Comparison of ENCODE assay signal across 14 mouse cellular contexts in the genomic region with DNA sequence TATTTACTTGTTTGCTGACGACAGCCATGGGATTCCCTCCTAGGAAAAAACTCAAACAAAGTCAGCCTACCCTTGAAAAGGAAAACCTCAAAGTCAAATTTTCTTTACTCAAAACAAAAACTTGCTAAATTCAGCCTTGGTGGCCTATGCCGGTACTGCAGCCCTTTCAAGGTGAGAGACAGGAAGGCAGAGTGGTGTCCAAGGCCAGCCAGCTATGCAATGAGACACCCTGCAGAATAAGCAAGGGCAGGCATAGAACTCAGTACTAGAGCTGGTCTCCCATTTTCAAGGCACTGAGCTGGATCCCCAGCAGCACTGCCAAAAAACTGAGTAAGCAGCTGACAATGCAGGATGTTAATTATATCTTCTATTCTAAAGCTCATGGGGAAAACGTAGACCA. TPM values are rescaled to one million over a fixed set of nuclear protein-coding genes. Genes with fewer than 3 reads are reported as not detected.
A peak's percentile ranks its signal among the peaks of the same experiment; 100 is the strongest.
DNase-seq lines count a peak whose midpoint lies in the region; ATAC-seq and TF ChIP-seq lines count a peak whose summit lies in the region.
"Had no signal": no experiment of that assay in that cellular context is flagged by ENCODE, and none has a peak within 500 bp of the region (broad histone marks: within the 10 kb centered on the region; RNA-seq: fewer than 3 reads in every experiment).

No protein-coding gene starts in this region.

- no peaks in the 10 kb centered on the region for H3K27me3 ChIP-seq in kidney, adult 2 months (replicated peaks; ENCODE audit: control insufficient read depth, insufficient read depth, low read length)
- no peaks in the 10 kb centered on the region for H3K27me3 ChIP-seq in kidney, embryonic 15.5 days
- H3K27me3 ChIP-seq in splenic B cell, adult 2 months (ENCODE audit: control insufficient read depth, insufficient read depth, low read length, poor library complexity, severe bottlenecking), result no peaks in the 10 kb centered on the region
- no peaks in the 10 kb centered on the region for H3K27me3 ChIP-seq in kidney, embryonic 14.5 days (ENCODE audit: control insufficient read depth, insufficient read depth, low read length)
- H3K27me3 ChIP-seq: stomach, embryonic 15.5 days had no signal

- H3K36me3 ChIP-seq in kidney, adult 2 months (ENCODE audit: control insufficient read depth, insufficient read depth, low read length), result no peaks in the 10 kb centered on the region; the same call in none of the 2 replicates
- H3K36me3 ChIP-seq in kidney, embryonic 15.5 days, result peaks cover 84% of the 10 kb centered on the region
- peaks cover 17% of the 10 kb centered on the region; the same call in 1 of the 2 replicates for H3K36me3 ChIP-seq in splenic B cell, adult 2 months (ENCODE audit: control insufficient read depth, insufficient read depth, low read length, poor library complexity, severe bottlenecking)
- peaks cover 82% of the 10 kb centered on the region for H3K36me3 ChIP-seq in kidney, embryonic 14.5 days (ENCODE audit: control insufficient read depth, insufficient read depth, low read length)

- WGBS in kidney, adult 2 months, result 69% methylated on average over 3 of the region's 3 CpGs
- WGBS in kidney, embryonic 15.5 days, result 84% methylated on average over 3 of the region's 3 CpGs
- 84% methylated on average over 3 of the region's 3 CpGs for WGBS in kidney, embryonic 14.5 days

- ATAC-seq in kidney, embryonic 15.5 days (replicated peaks; ENCODE audit: low FRiP score), result no peak
- ATAC-seq in kidney, embryonic 14.5 days (ENCODE audit: low FRiP score, low TSS enrichment), result no peak

- peak; percentile 17 for DNase-seq in kidney, adult 2 months
- DNase-seq in ovary, postnatal 36 days (ENCODE audit: low spot score), result peak; percentile 41
- no peak for DNase-seq in ovary, postnatal 10 days (ENCODE audit: low spot score)
- DNase-seq in adrenal gland, adult (ENCODE audit: inconsistent age in 2 of 2, low spot score in 1 of 2), result peak; percentile 56 to 91
- peak; percentile 9 for DNase-seq in splenic B cell, adult 2 months (ENCODE audit: low read depth, low spot score)
- no peak for DNase-seq in cerebellum, postnatal 4 days (ENCODE audit: low spot score in 2 of 2)
- DNase-seq: cerebellum, postnatal 25 days; gastrocnemius, postnatal 14 days; heart, postnatal 14 days; kidney, adult 9 months had no signal

- H3K9ac ChIP-seq in kidney, embryonic 15.5 days, result no peak overlapping the region
- no peak overlapping the region for H3K9ac ChIP-seq in kidney, embryonic 14.5 days (ENCODE audit: low read depth, low read length)
- H3K9ac ChIP-seq: stomach, embryonic 15.5 days had no signal

- no peaks in the 10 kb centered on the region for H3K4me1 ChIP-seq in kidney, adult 2 months (ENCODE audit: control insufficient read depth, insufficient read depth, low read length)
- H3K4me1 ChIP-seq in kidney, embryonic 15.5 days, result no peaks in the 10 kb centered on the region
- no peaks in the 10 kb centered on the region for H3K4me1 ChIP-seq in kidney, embryonic 14.5 days (ENCODE audit: control insufficient read depth, insufficient read depth, low read length)
- H3K4me1 ChIP-seq: stomach, embryonic 15.5 days had no signal

- no peaks in the 10 kb centered on the region for H3K9me3 ChIP-seq in kidney, embryonic 15.5 days (replicated peaks)
- no peaks in the 10 kb centered on the region for H3K9me3 ChIP-seq in kidney, embryonic 14.5 days (ENCODE audit: control insufficient read depth, low read length)
- H3K9me3 ChIP-seq: stomach, embryonic 15.5 days had no signal

- no peak for TF ChIP-seq POLR2A in kidney, adult 2 months (IDR thresholded peaks at IDR 0.05; ENCODE audit: low read depth, low read length)

- no peak overlapping the region for H3K27ac ChIP-seq in kidney, adult 2 months (ENCODE audit: insufficient read depth, low read depth, low read length)
- H3K27ac ChIP-seq in kidney, embryonic 15.5 days, result no peak overlapping the region
- no peak overlapping the region for H3K27ac ChIP-seq in kidney, embryonic 14.5 days (ENCODE audit: low read depth, low read length)
- H3K27ac ChIP-seq: stomach, embryonic 15.5 days had no signal

- TF ChIP-seq CTCF in kidney, adult 2 months (conservative IDR thresholded peaks at IDR 0.05; ENCODE audit: insufficient read depth, insufficient read length, low read depth, low read length), result no peak

- H3K4me2 ChIP-seq in kidney, embryonic 15.5 days, result no peak overlapping the region
- no peak overlapping the region for H3K4me2 ChIP-seq in kidney, embryonic 14.5 days (replicated peaks; ENCODE audit: low read depth, low read length)
- H3K4me2 ChIP-seq: stomach, embryonic 15.5 days had no signal

- no peak overlapping the region for H3K4me3 ChIP-seq in kidney, adult 2 months (ENCODE audit: insufficient read depth, low read depth, low read length)
- no peak overlapping the region for H3K4me3 ChIP-seq in kidney, embryonic 15.5 days (replicated peaks)
- no peak overlapping the region for H3K4me3 ChIP-seq in kidney, embryonic 14.5 days (ENCODE audit: low read length)
- H3K4me3 ChIP-seq: stomach, embryonic 15.5 days had no signal

RNA-seq across cellular contexts. Expression of a gene that starts 33.9 kb away (rescaled TPM):
- 21.0 and 21.1 TPM in 2 replicates for polyA plus RNA-seq in kidney, adult 2 months (2012; rRNA removed)
- 39.9 and 43.7 TPM in 2 replicates for polyA plus RNA-seq in kidney, embryonic 15.5 days (2015; fragmentation: Nextera tagmentation; extraction: Ambion mirVana)
- 60.9 and 69.9 TPM in 2 replicates for polyA plus RNA-seq in kidney, embryonic 14.5 days (2014; fragmentation: Nextera tagmentation; extraction: Ambion mirVana)

RNA-seq across cellular contexts. Expression of a gene that starts 41.6 kb away (rescaled TPM):
- polyA plus RNA-seq in kidney, adult 2 months (2012; rRNA removed), result not detected in 2 replicates
- polyA plus RNA-seq in kidney, embryonic 15.5 days (2015; fragmentation: Nextera tagmentation; extraction: Ambion mirVana), result not detected in 2 replicates
- polyA plus RNA-seq in kidney, embryonic 14.5 days (2014; fragmentation: Nextera tagmentation; extraction: Ambion mirVana), result not detected in 2 replicates
- polyA plus RNA-seq: lung, embryonic 16.5 days; stomach, embryonic 15.5 days had no signal

RNA-seq across cellular contexts. Expression of a gene that starts 53.8 kb away (rescaled TPM):
- polyA plus RNA-seq in kidney, adult 2 months (2012; rRNA removed), result not detected in 2 replicates
- not detected in 2 replicates for polyA plus RNA-seq in kidney, embryonic 15.5 days (2015; fragmentation: Nextera tagmentation; extraction: Ambion mirVana)
- polyA plus RNA-seq in kidney, embryonic 14.5 days (2014; fragmentation: Nextera tagmentation; extraction: Ambion mirVana), result 0.14 TPM in 1 of 2 replicates, not detected in the other
- polyA plus RNA-seq: lung, embryonic 16.5 days; stomach, embryonic 15.5 days had no signal

Comparison
In these comparisons a context has a peak if more than half of its experiments do, and no peak if none do; other contexts are left out.
1. DNase-seq: peak in kidney, adult 2 months (single experiment), ovary, postnatal 36 days (single experiment), adrenal gland, adult (2 of 2) and splenic B cell, adult 2 months (single experiment); none in ovary, postnatal 10 days (single experiment) and cerebellum, postnatal 4 days (0 of 2).